In genomic region chr1:62235121-62235520, GRCm38 (mm10) we compare ENCODE assay signal across 24 mouse cellular contexts.
"Had no signal": no experiment of that assay in that cellular context is flagged by ENCODE, and none has a peak within 500 bp of the region (broad histone marks: within the 10 kb centered on the region; RNA-seq: fewer than 3 reads in every experiment).

No protein-coding gene starts in this region.

- H3K27me3 ChIP-seq: kidney, embryonic 15.5 days; limb, embryonic 12.5 days; limb, embryonic 15.5 days; midbrain, embryonic 12.5 days; neural tube, embryonic 12.5 days; neural tube, embryonic 15.5 days had no signal

- H3K9me3 ChIP-seq: kidney, embryonic 15.5 days; limb, embryonic 12.5 days; limb, embryonic 15.5 days; midbrain, embryonic 12.5 days; neural tube, embryonic 12.5 days; neural tube, embryonic 15.5 days had no signal

- ATAC-seq: liver, postnatal 0 days; lung, postnatal 0 days; midbrain, embryonic 16.5 days had no signal

- H3K4me3 ChIP-seq: kidney, embryonic 15.5 days; limb, embryonic 12.5 days; limb, embryonic 15.5 days; midbrain, embryonic 12.5 days; neural tube, embryonic 12.5 days; neural tube, embryonic 15.5 days had no signal

- H3K4me1 ChIP-seq: kidney, embryonic 15.5 days; neural tube, embryonic 12.5 days had no signal

- H3K4me2 ChIP-seq: kidney, embryonic 15.5 days; limb, embryonic 12.5 days; limb, embryonic 15.5 days; liver, embryonic 11.5 days; lung, embryonic 14.5 days; midbrain, embryonic 12.5 days; neural tube, embryonic 12.5 days; neural tube, embryonic 15.5 days had no signal

- DNase-seq: kidney, adult 8-10 months; kidney, postnatal 10 days; kidney, postnatal 36 days; left cerebral cortex, postnatal 4 days; liver, postnatal 0 days; lung, embryonic 14.5 days; right cerebral cortex, adult 18-20 months; right cerebral cortex, postnatal 14 days; right cerebral cortex, postnatal 4 days; thymus, adult 2 months; thymus, postnatal 14 days; thymus, postnatal 4 days had no signal

- H3K36me3 ChIP-seq: kidney, embryonic 15.5 days; limb, embryonic 12.5 days; limb, embryonic 15.5 days; midbrain, embryonic 12.5 days; neural tube, embryonic 12.5 days; neural tube, embryonic 15.5 days had no signal

- H3K27ac ChIP-seq: kidney, embryonic 15.5 days; limb, embryonic 12.5 days; limb, embryonic 15.5 days; liver, embryonic 14.5 days; macrophage; midbrain, embryonic 12.5 days; neural tube, embryonic 12.5 days; neural tube, embryonic 15.5 days; stomach, postnatal 0 days had no signal

- H3K9ac ChIP-seq: kidney, embryonic 15.5 days; limb, embryonic 12.5 days; limb, embryonic 15.5 days; liver, embryonic 14.5 days; liver, postnatal 0 days; lung, embryonic 14.5 days; midbrain, embryonic 12.5 days; neural tube, embryonic 12.5 days; neural tube, embryonic 15.5 days had no signal
